Mouse (Mus musculus) heart, adult 2 months (tissue): Measurements from ENCODE around the gene Btbd11.

Experiments used
- CTCF ChIP-seq: fragments of 200-600 bp; IDR thresholded peaks from 2 replicates; pipeline ENCODE4 v1.8.1; 2022; ENCODE audit warnings: antibody characterized with exemption, mild to moderate bottlenecking, moderate library complexity
- EP300 ChIP-seq: fragments of 200-500 bp; IDR thresholded peaks from 2 replicates; pipeline ENCODE4 v1.6.1; 2011; ENCODE audit warnings: low read depth, low read length, control low read depth; ENCODE audit not compliant: insufficient read depth
- POLR2A ChIP-seq: fragments of 200-500 bp; IDR thresholded peaks from 2 replicates; pipeline ENCODE4 v1.6.1; 2011; ENCODE audit warnings: mild to moderate bottlenecking, low read depth, low read length, control low read depth; ENCODE audit not compliant: insufficient read depth

DNA sequence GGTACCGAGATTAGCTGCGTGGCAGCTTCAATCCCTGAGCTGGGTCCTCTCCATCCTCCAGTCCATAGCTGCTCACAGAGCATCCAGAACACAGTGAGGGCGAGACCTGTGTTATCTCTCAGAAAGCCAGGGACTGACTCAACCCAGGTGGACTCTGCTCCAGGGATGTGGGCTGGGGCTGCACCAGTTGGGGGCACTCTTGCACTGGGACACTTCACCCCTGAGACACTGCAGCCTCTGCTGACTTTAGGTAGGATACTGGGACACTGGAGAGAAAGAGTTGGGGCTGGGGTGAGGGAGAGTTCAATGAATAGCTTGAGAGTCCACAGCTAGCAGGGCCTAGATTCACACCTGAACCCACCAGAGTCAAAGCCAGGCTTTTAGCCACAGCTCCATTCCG lies 69.4 kb downstream of the Btbd11 start:
- TF ChIP-seq CTCF (peak; percentile 18; the same call in 1 of the 2 replicates), EP300 (no peak), POLR2A (no peak)
